Mouse (Mus musculus): Measurements from ENCODE around the gene Adat2. TPM values are rescaled to one million over a fixed set of nuclear protein-coding genes. Genes with fewer than 3 reads are reported as not detected.

Adat2 gene
- polyA plus RNA-seq, 1 experiment from 2014 or later, result 3.8 TPM

Other genes starting within 250 kb of the Adat2 start
- 24.3 and 26.4 TPM in 2 replicates for gene Phactr2, start 78.5 kb upstream of the Adat2 start, polyA plus RNA-seq (2015; fragmentation: Nextera tagmentation; extraction: Ambion mirVana)
- gene Fuca2, start 53.4 kb upstream of the Adat2 start, polyA plus RNA-seq (2015; fragmentation: Nextera tagmentation; extraction: Ambion mirVana), result 101 and 105 TPM in 2 replicates
- 24.0 and 26.7 TPM in 2 replicates for gene Pex3, start 248 bp downstream of the Adat2 start, polyA plus RNA-seq (2015; fragmentation: Nextera tagmentation; extraction: Ambion mirVana)